Mouse (Mus musculus) T-helper 17 cell (primary cell): ENCODE measurements around the gene Atp6v0a4.

Source experiments
- in situ Hi-C, 2 experiments: fragments of 300-600 bp; cut with MboI, MseI; formaldehyde crosslinking; loops; 1 replicate in 1 of 2; 2 replicates in 1 of 2; pipeline ENCODE4 v1.15.1; 2025; ENCODE audit warnings: high pct_unique_total_duplicates in 2 of 2

Atp6v0a4 gene

DNA sequence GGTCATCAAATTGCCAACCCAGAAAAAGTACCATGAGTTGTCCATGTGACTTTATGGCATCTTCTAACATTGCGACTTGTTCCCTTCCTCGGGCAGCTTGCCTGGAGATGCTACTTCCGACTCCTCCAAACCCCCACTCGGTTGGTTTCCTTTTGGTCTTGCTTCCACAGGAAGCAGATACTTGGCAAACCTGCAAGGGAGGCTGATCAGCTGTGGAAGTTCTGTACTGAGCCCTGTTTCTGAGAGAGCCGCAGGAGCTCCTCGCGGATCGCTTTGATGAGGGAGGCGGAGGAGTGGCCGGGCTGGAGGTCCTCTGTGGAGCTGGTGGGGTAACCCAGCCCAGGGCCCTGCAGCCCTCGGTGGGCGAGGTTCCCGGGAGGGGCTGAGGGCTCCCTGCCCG is 3.7 kb upstream of the Atp6v0a4 start:
- in situ Hi-C loops = no loop called here

DNA sequence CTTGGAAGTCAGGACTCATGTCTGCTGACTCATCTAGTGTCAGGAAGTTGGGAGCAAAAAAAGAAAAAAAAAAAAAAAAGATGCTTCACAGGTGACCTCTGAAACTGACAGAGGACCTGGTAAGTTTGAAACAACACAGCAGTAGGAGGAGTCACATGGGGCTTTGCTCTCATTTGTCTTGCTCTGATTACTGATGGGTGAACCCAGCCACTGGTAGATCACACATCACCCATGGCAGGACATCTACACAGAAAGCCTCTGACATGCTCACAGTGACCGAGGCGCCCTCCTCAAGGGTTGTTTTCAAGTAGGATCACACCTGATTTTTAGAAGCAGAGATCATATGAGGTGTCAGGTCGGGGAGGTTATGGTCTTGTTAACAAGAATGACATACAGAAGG is 1.1 kb upstream of the Atp6v0a4 start:
- in situ Hi-C loops = no loop called here

DNA sequence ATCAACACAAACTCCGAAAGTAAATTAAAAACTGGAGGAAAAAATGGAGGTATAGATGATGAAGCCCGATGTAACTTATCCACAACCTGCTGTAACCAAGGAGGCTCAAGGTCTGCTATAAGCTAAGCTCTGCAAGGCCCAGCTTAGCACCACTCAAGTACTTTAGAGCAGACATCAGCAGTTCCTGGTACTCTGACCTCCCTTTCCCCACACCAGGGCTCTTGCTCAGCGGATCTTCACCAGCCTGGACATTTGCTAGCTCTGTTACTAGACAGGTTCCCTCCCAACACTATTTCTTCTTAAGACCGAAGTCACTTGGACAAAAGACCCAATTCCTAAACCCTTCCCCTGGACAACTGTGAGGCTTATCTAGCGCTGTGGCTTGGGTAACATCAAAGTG is 496 bp upstream of the Atp6v0a4 start:
- in situ Hi-C loops = no loop called here

DNA sequence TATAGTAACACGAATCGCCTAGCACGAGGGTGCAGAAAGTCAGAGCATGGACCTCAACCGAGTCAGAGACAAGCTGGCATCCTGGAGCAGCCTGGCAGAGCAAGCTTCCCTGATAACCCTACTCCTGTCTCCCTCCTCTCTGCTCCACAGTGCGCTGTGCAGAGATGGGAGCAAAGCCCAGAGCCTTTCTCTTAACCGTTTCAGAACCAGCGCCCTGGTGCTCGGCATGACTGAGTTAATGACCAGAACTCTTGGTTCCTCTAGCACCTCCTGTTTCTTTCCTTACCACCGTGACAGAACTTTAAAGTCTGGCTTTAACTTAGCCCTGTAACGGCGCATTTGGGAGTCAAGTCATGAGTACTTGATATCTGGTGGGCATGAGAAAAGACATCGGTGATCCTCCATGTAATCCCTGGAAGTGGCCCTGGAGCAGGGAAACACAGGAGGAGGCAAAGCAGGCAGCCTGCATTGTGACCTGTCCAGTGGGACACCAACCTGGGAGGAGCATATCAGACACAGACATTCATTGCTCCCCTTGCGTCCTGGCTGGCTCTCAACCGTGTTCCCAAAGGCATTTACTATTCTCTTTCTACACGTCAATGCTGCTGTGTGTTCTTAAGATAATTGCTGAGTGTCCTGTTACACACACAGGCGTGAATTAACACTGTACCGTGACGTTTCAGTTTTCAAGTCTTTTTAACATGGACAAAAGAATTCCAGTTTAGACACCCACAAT is 747 bp downstream of the Atp6v0a4 start:
- in situ Hi-C loops = no loop called here

DNA sequence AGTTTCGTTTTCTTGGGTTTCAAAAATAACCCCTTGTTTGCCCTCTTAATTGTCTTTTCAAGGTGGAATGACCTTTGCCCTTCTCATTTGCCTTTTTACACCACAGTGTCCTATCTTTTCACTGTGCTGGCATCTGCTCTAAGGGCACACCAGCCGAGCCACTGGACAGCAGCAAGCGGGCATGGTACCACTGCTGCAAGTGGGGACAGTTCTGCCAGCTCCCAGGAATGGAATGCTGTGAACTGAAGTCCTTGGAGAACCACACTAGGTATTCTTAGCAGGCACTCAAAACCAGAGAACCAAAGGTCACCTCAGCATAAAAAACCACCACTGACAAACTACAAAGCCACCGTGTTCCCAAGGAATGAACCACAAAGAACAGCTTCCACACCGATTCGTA is 1.6 kb downstream of the Atp6v0a4 start:
- in situ Hi-C loops = no loop called here

DNA sequence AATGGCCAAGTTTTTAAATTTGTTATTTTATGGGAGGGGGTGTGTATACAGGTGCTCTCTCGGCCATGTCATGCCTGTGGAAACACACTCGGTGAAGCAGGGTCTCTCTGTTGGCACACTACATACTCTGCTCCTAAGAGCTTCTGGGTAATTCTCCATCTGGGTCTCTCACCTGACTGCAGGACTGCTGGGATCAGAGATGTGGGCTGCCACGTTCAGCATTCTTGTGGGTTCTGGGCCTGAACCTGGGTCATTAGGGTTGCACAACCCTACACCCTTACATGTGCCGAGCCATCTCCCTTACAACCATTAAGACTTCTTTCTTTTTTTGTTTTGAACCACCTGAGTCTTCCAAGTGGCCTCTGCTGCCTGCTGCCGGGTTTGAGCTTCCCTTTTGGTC is 2.5 kb downstream of the Atp6v0a4 start:
- in situ Hi-C loops = no loop called here

DNA sequence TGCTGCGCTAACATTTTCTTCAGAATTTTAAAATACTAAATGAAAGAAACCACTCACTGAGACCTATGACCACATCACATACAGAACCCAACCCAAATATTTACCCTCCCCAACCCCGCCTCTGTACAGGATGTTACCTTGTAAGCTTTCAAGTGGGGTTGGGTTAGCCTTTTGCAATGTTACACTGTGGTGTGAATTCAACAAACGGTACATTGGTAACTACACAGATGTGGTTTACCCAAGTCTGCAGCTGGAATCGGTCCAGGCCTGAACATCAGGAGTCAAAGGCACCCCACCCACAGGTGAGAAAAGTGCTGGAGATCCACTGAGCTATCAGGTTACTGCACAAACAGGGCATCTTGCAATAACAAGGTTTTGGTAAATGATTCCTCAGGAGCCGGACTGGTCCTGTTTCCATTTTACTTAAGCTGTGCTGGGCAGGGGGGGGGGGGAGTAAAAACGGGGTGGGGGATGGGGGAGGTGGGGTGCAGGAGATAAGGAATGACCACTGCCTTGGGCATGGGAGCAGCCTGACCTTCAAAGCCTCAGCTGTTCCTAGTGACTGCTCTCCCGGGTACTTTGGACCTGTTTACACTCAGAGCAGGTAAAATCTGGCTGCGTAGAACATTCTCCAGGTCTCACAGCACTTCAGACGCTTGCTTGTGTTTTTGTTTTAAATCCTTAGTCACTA is 3.6 kb downstream of the Atp6v0a4 start:
- in situ Hi-C loops = no loop called here

DNA sequence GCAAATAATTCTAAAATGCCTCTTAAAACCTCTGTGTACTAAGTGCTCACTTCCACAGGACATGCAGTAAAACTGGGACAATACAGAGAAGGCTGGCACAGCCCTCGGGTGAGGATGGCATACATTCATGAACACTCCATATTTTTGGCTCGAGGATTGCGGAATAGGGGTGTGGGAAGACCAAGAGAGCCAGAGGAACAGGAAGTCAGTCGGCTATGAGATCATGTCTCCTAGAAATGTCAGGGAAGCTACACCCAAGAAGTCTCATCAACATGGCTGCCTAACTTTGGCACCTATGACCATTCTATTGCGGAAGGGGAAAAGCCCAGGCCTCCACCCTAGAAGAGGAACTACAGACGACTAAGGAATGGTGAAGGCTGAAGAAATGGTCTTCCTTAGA is 6.0 kb downstream of the Atp6v0a4 start:
- in situ Hi-C loops = no loop called here

DNA sequence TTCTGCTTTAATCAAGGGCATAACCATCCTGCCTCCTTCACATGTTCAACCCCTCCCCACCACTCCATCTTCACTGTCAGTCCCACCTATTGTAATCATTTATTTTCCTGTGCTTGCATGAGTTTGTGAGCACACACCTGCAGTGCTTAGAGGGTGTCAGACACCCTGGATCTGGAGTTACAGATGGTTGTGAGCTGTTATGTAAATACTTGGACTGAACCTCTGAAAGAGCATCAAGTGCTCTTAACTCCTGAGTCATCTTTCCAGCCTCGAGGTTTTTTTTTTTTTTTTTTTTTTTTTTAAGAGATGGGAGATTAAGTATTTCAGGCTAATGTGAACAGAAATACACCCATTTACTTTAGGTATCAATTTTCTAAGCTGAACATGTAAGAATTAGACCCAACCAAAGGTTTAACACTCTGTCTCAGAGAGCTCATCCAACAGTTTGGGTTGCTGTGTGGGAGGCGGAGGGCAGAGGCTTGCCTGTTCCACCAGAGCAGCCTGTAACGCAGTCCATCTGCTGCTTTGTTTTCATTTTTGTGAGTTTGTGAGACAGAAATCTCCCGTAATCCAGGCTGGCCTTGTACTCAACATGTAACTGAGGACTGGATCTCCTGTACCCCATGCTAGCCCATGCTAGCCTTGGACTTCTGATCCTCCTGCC is 8.1 kb downstream of the Atp6v0a4 start:
- in situ Hi-C loops = no loop called here

DNA sequence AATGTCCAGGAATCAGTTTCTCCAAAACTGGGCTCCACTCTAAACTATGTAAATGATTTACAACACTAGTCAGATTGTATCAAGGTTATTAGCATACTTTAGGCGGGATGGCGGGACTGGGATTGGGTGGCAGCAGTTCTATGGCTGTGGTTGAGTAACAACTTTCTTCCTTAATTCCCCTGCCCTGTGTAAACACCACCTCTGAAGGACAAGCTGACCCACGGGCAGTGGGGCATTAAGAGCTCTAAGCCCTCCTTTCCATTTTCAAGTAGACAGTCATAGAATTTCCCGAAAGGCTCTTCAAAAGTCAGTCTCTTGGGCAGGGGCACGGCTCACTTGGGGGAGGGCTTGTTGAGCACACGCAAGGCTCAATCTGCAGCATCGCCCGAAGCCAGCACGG is 13.5 kb downstream of the Atp6v0a4 start:
- in situ Hi-C loops = no loop called here

DNA sequence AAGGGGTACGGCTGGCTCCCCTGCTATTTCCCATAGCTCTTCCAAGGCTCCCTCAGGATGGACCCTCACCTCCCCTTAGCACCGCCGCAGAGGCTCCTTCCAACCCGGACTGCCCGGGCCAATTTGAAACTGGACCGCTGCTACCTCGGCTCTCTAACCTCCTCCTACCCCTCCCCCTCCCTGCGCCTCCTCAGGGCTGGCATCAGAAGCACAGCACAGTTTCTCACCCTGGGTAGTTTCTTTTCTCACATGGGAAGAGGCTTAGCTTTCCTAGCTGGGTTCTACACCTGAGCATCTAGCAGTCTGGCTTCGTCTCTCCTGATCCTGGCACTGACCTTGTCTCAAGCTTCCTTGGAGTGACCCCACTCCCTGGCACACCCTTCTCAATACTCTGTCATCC is 14.5 kb downstream of the Atp6v0a4 start:
- in situ Hi-C loops = no loop called here

DNA sequence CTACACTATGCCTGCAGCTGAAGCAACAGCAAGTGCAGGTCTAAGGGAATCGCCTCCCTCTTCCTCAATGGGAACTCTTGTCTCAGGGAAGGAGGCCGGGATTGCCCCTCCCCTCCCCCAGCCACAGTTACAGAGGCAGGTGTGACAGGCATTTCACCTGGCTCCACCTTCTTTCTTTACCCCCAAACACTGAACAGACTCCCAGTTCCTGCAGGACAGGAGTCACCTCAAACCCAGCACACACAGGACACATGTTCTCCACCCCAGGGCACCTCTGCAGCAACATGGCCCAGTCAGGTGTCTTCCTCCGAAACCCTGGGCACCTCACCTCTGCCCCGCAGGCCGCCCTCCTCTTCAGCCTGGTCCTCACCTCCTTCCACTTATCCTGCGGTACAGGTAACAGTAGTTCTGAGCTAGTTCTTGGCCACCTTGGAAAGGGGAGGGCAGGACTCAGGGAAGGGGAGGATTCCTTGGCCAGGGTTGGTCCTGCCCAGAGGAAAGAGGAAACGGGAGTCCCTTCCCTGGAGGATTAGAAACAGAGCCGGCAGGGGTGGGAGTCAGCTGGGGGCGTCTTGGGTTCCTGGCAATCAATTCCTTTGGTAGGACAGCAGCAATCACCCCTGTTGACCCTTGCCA is 15.1 kb downstream of the Atp6v0a4 start, which contains the start of gene Tmem213:
TSS of gene Tmem213 (plus strand) at position 96 of the 636 bp plus-strand sequence.
- in situ Hi-C loops = no loop called here

DNA sequence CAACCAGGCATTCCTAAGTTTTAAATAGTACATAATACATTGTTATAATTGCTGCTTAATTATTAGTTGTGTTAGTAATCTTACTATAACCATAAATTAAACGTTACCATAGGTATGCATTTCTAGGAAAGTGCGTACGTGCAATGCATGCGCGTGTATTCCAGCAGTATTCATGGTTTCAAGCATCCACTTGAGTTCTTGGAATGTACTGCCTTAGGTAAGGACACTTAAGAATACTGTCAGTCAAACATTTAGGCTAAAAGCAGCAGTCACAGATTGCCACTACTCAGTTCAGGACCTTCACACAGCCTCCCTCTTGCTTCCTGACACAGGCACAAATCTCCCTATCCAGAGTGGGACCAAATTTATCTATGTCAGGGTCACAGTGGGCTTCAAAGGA is 15.9 kb downstream of the Atp6v0a4 start:
- in situ Hi-C loops = no loop called here

DNA sequence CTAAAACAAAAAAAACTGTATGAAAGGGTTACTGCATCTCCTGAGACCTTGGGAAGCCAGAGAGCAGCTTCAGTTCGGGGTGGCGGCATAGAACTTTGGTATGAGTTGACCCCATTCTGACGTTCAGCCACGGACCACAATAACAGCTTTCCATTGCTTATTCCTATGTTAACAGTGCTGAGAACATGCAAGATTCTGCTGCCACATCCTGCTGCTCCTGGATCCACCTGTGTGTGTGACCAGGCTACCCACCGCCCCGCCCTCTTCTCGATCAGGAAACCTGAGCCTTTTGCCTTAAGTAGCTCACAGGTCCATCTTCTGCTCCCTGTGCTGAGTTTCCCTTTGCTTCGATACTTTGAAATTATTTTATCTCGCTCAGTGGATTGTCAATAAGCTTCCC is 18.5 kb downstream of the Atp6v0a4 start:
- in situ Hi-C loops = no loop called here

DNA sequence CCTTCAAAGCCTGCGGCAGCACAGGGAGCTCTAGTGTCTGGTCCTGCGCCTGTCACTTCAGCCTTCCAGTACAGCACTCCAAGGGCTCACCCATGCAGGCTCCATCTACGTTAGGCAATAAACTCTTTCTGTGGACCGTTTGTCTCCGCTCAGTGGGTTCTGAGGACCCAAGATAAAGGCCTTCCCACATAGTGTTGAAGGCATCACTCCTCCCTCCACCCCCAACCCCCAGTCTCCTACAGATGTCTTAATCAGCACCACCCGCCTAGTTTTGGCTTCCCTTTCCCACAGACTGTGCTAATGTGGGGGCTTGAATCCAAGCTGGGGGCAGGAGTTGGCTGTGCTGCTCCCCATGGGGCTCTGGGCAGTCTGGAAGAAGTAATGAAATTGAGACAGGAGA is 20.6 kb downstream of the Atp6v0a4 start:
- in situ Hi-C loops = no loop called here

DNA sequence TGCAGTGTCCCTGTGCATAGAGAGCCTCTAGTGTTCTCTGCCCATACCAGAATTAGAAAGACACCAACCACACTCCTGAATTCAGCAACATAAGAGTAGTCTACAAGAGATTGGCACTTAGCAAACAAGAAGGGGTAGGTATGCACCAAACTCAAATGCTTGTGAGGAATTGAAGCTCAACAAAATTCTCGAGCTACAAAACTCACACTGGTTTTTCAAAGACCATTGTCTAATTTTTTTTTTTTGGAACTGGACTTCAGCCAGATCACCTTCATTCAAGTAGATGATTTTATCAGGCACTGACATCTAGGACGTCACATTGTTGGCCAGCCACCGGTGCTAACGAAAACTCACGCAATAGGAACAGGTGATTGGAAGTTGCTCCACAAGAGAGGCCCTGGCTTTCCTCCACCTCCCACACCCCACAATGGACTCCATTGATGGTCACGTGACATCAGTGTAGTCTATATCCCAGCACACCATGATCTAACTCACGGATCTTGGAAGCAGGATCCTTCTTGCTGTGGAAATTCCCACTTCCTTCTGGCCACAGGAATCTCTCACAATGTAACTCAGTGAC is 22.1 kb downstream of the Atp6v0a4 start:
- in situ Hi-C loops = no loop called here

DNA sequence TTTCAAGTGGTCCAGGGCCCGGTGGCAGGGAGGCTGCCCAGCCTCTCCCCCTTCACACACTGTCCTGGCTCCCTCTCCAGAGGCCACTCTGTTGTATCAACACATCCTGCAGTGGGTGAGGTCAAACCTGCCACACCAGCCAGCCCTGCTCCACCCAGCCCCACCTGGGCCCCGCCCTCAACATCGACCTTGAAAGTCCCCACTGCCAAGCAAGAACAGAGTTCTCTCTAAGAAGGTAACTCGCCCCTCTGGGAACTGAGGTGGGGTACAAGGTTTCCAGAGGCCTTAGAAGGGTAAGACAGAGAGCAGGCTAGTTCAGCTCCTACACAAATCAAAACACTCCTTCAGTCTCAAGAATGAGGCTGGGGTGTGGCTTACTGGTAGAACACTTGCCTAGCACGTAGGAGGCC is 27.4 kb downstream of the Atp6v0a4 start:
- in situ Hi-C loops = no loop called here

DNA sequence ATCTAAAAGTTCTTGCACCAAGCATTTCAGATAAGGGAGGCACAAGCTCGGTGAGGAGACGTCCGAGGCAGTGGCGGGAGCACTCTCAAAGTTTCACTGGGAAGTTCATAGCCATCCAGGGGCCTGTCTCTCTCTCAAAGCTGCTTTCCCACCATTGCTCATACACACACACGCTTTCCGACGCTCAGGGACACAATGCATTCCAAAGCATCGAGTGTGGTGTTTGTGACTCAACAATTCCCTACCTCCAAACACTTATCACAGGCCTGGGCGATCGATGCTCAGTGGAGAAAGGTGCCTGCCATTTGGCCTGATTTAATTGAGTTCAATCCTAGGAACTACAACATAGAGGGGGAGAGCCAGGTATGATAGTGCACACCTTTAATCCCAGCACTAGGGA is 29.7 kb downstream of the Atp6v0a4 start:
- in situ Hi-C loops = no loop called here

DNA sequence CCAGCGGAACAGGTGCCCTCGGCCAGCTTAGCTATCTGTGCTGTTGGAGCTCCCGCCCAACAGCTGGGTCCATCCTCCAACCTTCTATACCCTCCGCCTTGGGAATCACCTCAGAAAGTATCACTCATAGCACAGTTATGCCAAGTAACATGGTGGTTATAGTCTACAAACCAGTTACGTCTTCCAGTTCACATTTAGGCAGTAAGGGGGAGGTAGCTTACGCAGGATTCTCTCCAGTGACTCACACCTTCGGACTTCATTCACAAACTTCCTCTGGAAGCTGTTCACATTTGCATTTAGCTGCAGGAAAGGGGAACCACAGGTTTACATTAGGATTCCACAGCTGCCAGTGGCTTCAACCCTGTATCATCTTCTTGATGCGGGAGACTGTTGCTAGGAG is 31.8 kb downstream of the Atp6v0a4 start:
- in situ Hi-C loops = no loop called here

DNA sequence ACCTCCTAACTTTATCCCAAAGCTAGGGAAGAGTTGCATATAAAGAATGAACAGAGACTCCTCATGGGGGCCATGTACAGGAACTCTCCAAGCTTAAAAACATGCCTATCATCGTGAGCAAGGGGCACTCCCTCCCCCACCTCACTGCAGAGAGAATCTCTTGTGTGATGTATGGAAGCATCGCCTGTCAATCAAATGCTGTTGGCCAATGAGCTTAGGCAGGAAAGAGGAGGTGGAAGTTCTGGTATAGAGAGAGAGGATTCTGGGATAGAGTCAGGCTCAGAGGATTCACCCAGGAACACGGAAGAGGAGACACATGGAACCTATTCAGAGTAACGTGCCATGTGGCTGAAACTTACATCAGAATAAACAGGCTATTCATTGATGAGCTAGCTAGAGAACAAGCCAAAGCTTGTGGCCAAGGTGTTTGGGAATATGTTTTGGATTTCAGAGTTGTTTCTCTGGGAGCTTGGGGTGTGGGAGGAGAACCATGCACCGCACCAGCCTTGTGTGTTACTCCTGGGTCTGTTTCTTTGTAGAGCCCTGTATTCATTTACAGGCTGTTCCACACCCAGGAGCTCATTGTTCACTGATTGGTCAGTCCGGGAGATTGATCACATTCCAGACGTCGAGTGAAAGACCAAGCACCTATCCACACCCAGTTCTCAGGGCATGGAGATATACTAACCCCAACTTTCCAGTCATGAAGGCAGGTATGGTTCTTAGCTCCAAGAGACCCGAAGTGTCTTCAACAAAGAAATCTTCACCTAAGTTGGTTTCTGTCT is 37.0 kb downstream of the Atp6v0a4 start:
- in situ Hi-C loops = no loop called here

DNA sequence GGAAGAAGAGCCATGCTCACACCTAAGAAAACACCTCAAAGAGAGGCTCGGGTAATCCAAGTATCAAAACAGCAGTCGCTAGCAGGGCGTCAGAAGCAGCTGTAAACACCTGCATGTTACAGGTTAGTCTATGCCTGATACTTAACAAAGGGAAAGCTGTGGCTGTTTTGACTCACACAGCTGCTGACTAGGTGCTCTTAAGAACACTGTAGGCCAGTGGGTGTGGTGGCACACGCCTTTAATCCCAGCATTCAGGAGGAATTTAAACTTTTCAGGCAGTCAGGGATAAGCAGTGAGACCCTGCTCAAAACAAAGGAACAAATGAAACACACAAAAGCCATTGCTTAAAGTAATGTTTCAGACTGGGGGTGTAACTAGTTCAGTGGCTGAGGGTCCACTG is 41.2 kb downstream of the Atp6v0a4 start:
- in situ Hi-C loops = no loop called here
